Mouse (Mus musculus): Measurements from ENCODE around the gene Cfap54. TPM values are rescaled to one million over a fixed set of nuclear protein-coding genes. Genes with fewer than 3 reads are reported as not detected.

The Cfap54 gene
- total RNA-seq, 2 experiments from 2014 or later, result 17.3 to 18.9 TPM

- intact Hi-C loops (cut with DNase I), result no loop called here
Measured at GRCm38 (mm10) chr10:92995186-92995585, 86.2 kb downstream of the Cfap54 start.

GRCm38 (mm10) chr10:92994340-92994739 lies 87.1 kb downstream of the Cfap54 start:
- DNase-seq (ENCODE audit: low spot score in 2 of 2), result no peak
- intact Hi-C loops (cut with DNase I), result no loop called here

More at GRCm38 (mm10) chr10:92995186-92995585, 86.2 kb downstream of the Cfap54 start:
- DNase-seq (ENCODE audit: low spot score in 2 of 2), result no peak

- DNase-seq (ENCODE audit: low spot score in 2 of 2), result peak in 1 of 2 experiments; percentile 59
- intact Hi-C loops (cut with DNase I), result no loop called here
Measured at GRCm38 (mm10) chr10:92992526-92992925, 88.9 kb downstream of the Cfap54 start.

GRCm38 (mm10) chr10:92990576-92990975 lies 90.8 kb downstream of the Cfap54 start:
- peak in 1 of 2 experiments; percentile 23 for DNase-seq (ENCODE audit: low spot score in 2 of 2)
- intact Hi-C loops (cut with DNase I), result no loop called here

GRCm38 (mm10) chr10:92965134-92965533 lies 116.3 kb downstream of the Cfap54 start:
- intact Hi-C loops (cut with DNase I), result no loop called here
- no peak for DNase-seq (ENCODE audit: low spot score in 2 of 2)

- no peak for DNase-seq (ENCODE audit: low spot score in 2 of 2)
- intact Hi-C loops (cut with DNase I), result no loop called here
Measured at GRCm38 (mm10) chr10:92950044-92950443, 131.4 kb downstream of the Cfap54 start.

GRCm38 (mm10) chr10:92942848-92943645 lies 138.4 kb downstream of the Cfap54 start:
- intact Hi-C loops (cut with DNase I), result no loop called here
- DNase-seq (ENCODE audit: low spot score in 2 of 2), result no peak

- no peak for DNase-seq (ENCODE audit: low spot score in 2 of 2)
- intact Hi-C loops (cut with DNase I), result no loop called here
Measured at GRCm38 (mm10) chr10:92941616-92942015, 139.8 kb downstream of the Cfap54 start.

- intact Hi-C loops (cut with DNase I), result no loop called here
Measured at GRCm38 (mm10) chr10:92937741-92938285, 143.6 kb downstream of the Cfap54 start.

GRCm38 (mm10) chr10:92937091-92937490 lies 144.3 kb downstream of the Cfap54 start:
- intact Hi-C loops (cut with DNase I), result no loop called here
- no peak for DNase-seq (ENCODE audit: low spot score in 2 of 2)

More at GRCm38 (mm10) chr10:92937741-92938285, 143.6 kb downstream of the Cfap54 start:
- no peak for DNase-seq (ENCODE audit: low spot score in 2 of 2)

- DNase-seq (ENCODE audit: low spot score in 2 of 2), result peak in 1 of 2 experiments; percentile 8
- intact Hi-C loops (cut with DNase I), result no loop called here
Measured at GRCm38 (mm10) chr10:92934506-92934905, 146.9 kb downstream of the Cfap54 start.

- DNase-seq (ENCODE audit: low spot score in 2 of 2), result no peak
Measured at GRCm38 (mm10) chr10:92933616-92934015, 147.8 kb downstream of the Cfap54 start.

GRCm38 (mm10) chr10:92932464-92932863 lies 149.0 kb downstream of the Cfap54 start:
- intact Hi-C loops (cut with DNase I), result no loop called here
- DNase-seq (ENCODE audit: low spot score in 2 of 2), result peak in 1 of 2 experiments; percentile 34

More at GRCm38 (mm10) chr10:92933616-92934015, 147.8 kb downstream of the Cfap54 start:
- intact Hi-C loops (cut with DNase I), result no loop called here

- intact Hi-C loops (cut with DNase I), result no loop called here
- DNase-seq (ENCODE audit: low spot score in 2 of 2), result no peak
Measured at GRCm38 (mm10) chr10:92930036-92930435, 151.4 kb downstream of the Cfap54 start.

GRCm38 (mm10) chr10:92928256-92928655 lies 153.2 kb downstream of the Cfap54 start:
- intact Hi-C loops (cut with DNase I), result no loop called here
- DNase-seq (ENCODE audit: low spot score in 2 of 2), result no peak

GRCm38 (mm10) chr10:92918551-92918950 lies 162.9 kb downstream of the Cfap54 start:
- DNase-seq (ENCODE audit: low spot score in 2 of 2), result no peak

GRCm38 (mm10) chr10:92907246-92907645 lies 174.2 kb downstream of the Cfap54 start:
- no peak for DNase-seq (ENCODE audit: low spot score in 2 of 2)
- intact Hi-C loops (cut with DNase I), result no loop called here

More at GRCm38 (mm10) chr10:92918551-92918950, 162.9 kb downstream of the Cfap54 start:
- intact Hi-C loops (cut with DNase I), result no loop called here

GRCm38 (mm10) chr10:92888466-92888865 lies 193.0 kb downstream of the Cfap54 start:
- DNase-seq (ENCODE audit: low spot score in 2 of 2), result no peak
- intact Hi-C loops (cut with DNase I), result no loop called here

GRCm38 (mm10) chr10:92878000-92878399 lies 203.4 kb downstream of the Cfap54 start:
- DNase-seq (ENCODE audit: low spot score in 2 of 2), result no peak
- intact Hi-C loops (cut with DNase I), result no loop called here

- no peak for DNase-seq (ENCODE audit: low spot score in 2 of 2)
- intact Hi-C loops (cut with DNase I), result no loop called here
Measured at GRCm38 (mm10) chr10:92840980-92841379, 240.4 kb downstream of the Cfap54 start.

GRCm38 (mm10) chr10:92837572-92837971 lies 243.8 kb downstream of the Cfap54 start:
- intact Hi-C loops (cut with DNase I), result no loop called here
- DNase-seq (ENCODE audit: low spot score in 2 of 2), result no peak

Measured in left cerebral cortex, postnatal 25 days (tissue).